Mouse (Mus musculus): ENCODE results near the gene Ldlrad1.

Gene Ldlrad1

DNA sequence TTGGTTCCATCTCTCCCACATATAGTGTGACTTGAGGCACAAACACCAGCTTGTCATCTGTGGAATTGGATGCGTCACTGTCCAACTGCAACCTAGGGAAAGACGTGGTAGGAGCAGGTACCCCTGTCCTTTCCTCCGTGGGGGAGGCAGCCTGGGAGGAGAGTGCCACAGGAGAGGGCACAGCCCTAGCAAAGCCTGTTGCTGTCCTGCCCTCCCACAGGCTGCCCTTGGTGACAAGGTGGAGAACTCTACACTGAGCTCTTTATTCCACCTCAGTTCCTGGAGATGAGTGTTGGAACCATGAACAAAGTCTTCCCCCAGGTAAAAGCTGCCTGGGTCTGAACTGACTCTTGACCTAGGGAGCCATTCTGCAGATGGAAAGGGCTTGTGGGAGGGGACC is at the start of gene Ldlrad1:
Gene Ldlrad1, plus strand, starts transcription at position 301 of the 400 bp plus-strand sequence.
- DNase-seq: no peak

DNA sequence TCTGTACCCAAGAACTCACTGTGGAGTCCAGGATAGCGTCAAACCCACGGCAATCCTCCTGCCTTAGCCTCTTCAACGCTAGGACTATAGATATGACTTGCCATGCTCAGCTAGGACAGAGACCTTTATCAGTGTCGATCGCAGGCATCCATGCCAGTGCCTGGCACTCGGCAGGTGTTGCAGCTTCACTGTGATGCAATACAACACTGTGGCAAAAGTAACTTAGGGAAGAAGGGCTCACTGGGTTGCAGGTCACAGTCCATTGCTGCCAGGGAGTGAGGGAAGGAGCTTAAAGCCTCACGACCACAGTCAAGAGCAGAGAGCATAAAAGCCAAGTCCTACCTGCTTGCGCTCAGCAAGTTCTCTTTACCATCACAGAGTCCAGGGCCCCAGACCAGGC is 48.8 kb upstream of the Ldlrad1 start:
- no peak for DNase-seq

DNA sequence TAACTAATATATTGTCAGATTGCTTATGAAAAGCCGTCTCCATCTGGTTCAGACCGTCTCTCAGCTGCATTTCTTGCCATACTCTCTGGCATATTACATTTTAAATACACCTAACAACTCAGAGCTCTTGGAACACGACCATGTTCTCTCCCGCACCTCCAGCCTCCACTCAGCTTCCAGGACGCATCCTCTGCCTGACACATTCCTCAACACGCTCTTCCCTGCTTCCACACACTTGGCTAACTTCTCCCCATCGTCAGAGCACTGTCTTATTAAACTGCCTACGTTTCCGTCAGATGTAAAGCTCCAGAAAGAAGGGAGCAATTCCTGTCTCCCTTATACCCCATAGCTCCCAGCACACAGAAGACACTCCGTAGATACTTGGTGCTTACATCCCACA is 45.6 kb upstream of the Ldlrad1 start:
- no peak for DNase-seq

DNA sequence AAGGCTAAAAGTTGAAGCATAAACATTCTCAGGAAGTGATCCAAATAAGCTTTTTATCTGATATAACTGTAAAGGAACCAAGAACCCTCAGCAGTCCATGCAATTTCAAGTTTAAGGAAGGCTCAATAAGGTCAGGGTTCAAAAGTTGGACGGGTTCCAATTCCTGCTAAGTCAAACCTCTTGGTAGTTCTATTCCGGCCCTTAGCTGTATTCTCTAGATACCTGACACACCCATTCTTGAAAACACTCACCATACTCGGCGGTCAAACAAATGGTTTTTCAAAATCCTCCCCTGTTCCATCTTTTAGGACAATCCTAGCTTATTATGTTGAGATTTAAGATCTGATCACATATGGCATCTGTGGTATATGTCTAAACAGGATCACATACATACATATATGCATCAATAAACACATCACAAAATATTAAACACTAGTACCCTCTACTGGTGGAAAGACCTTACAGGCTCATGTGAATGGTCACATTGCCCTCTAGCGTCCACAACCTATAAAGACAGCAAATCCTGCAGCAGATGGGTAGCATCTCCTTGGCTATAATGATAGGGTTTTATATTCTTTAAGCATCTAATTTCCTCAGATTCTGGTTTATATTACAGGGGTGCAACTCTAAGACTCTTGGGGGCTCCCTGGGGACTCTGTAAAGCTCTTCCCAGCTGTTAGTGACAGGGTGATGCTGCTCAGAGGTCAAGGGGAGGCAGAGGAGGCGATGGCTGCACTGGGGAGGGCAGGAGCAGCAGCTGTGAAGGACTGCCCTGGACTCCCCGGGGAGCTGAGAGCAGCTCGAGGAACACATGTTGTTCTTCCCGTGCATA is 45.0 kb upstream of the Ldlrad1 start:
- peak; percentile 81 for DNase-seq

DNA sequence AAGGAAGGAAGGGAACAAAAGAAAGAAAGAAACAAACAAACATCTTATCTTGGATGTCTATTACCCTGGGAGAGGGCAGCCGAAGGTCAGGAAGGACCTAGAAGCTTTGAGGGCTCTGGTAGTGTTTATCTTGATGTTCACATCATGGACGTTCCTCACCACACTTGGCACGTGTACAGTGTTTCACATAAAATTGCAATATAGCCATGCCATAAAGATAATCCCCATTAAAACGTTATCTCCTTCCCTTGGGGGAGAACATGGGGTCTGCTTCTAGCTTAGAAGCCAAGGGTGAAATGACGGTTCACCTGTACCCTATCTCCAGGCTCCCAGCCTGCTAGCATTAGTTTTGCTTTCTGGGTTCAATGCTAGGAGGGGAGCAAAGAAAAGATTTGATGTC is 42.3 kb upstream of the Ldlrad1 start:
- no peak for DNase-seq

DNA sequence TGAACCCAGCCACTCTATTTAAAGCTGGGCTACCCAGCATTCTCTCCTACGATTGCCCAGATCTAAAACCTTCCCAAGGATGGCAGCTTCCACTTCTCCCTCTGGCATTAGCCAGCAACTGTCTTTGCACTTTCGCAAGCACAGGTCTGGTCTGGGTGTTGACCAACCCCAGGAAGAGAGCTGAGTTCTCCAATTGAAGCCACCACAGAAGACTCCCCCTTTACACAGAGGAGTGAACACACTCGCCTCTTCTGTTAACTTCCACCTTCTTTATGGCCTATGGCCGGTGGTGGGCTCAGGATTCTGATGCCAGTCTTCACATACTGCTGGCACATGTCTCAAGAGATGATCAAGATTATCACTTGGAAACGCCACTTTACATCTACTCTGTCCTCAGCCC is 41.2 kb upstream of the Ldlrad1 start:
- DNase-seq: no peak

DNA sequence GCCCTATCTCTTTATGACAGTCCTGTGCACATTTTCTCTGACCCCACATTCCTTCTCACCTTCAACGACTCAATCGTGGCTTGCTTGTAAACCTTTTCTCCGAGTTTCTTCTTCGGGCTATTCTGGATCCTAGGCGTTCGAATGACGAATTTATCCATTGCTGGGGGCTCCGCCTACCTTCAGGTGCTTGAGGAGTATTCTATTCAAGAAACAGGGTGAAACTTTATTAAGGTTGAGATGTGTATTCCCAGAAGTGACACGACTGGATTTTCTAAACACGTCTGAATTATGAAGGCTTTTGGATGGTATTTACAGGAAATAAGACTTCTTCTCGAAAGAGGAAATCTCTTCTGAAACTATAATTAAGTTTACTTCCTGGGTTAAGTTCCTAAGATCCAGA is 31.5 kb upstream of the Ldlrad1 start:
- no peak for DNase-seq

DNA sequence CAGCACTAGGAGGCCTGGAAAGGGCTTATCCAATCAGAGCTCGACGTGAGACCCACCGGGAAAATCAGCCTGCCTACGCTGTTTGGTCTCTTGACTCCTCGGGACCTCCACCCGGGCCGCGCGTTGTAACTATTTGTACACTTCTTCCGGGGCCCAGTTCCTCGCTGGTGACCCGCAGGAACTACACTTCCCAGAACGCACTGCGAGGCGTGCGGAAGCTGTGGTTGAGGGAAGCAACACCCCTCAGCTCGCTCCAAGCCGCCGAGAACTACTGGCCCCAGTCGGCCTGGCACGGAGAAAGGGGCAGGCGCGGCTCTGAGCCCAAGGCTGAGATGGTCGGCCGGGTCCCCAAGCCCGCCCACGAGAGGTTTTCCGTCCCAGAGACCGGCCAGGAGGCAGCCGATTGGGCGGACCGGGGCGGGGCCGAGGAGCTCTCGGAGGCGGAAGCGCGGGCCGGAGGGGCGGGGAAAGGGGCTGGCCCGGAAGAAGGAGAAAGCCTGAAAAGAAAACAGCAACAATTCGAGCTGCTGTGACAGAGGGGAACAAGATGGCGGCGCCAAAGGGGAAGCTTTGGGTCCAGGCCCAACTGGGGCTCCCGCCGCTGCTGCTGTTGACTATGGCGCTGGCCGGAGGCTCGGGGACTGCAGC is 30.7 kb upstream of the Ldlrad1 start, which contains the start of gene Tmem59:
Gene Tmem59, plus strand, starts transcription at position 218 of the 648 bp plus-strand sequence.
- DNase-seq: peak; percentile 96

DNA sequence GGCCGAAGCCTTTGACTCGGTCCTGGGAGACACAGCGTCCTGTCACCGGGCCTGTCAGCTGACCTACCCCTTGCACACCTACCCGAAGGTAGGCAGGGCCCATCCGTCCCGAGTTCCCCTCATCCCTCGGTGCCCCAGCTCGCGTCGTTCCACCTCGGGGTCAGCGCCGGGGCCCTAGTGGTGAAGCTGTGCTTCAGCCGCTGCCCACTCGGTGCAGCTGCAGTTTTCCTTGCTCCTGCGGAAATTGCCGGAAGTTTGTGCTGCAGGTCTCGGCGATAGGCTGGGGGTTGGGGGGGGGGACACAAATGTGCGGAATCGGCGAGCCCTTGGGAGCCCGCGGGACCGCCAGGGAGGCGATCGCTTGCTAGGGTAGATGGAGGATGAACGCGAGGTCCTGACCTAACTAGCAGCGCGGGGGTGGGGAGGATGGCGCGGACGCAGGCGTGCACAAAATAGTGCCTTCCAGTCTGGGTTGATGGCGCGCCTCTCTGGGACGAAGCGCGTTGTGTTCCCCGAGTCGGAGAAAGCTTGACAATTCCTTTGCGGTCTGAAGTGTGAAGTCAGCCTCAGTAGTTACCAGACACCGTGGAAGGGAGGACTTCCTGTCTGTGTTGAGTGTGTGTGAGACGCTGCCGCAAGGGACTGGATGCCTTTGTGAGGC is 30.0 kb upstream of the Ldlrad1 start, which contains the start of gene Tceanc2:
Gene Tceanc2, minus strand, starts transcription at position 287 of the 661 bp plus-strand sequence.
- peak; percentile 69 for DNase-seq

DNA sequence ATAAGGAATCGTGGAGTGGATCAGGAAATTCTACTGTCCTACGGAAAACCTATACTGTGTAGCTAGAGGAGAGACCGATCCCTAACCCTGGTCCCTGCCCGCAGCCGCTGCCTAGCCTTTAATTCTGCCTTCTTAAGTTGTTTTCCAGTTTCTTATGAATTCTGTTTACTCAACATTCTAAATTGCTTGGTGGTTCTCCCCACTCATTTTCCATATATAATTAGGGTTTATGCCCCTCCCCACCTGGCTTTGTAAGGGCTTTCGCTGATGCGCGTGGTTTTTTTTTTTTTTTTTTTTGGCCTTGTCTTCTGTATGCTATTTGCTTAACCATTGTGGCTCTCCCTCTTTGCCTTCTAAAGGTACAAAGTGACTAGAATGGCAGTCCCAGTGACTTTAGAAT is 29.4 kb upstream of the Ldlrad1 start:
- DNase-seq: peak; percentile 10

DNA sequence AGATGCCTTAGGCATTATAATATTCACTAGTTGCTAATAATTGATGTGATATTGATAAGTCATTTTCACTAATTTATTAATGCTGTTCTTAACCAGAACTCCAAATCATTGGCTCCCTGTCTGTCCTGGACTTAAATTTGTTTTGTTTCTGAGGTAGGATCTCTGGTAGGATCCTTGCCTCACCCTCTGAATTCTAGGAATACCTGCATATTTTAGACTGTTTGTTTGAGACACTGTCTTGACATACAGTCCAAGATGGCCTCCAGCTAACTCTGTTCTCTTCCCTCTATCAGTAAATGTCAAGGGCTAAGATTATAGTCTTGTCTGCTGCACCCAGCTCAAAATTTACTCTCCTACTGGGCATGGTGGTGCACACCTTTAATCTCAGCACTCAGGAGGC is 28.2 kb upstream of the Ldlrad1 start:
- no peak for DNase-seq

DNA sequence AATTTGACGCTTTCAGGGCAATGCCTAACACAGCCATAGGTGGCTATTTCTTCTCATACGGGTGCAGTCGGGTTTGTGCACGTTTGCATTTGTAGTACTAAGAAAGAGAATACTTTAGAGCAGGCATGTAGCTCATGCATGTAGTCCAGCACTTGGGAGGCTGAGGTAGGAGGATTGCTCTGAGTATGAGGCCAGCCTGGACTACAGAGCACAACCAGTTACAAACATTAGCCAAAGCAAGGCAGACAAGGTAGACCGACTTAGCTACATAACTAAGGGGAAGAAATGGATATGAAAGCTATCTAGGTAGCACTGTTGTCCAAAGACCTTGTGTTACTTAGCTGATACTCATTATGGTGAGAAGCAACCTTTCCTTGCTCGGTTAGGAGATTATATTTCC is 27.1 kb upstream of the Ldlrad1 start:
- no peak for DNase-seq

DNA sequence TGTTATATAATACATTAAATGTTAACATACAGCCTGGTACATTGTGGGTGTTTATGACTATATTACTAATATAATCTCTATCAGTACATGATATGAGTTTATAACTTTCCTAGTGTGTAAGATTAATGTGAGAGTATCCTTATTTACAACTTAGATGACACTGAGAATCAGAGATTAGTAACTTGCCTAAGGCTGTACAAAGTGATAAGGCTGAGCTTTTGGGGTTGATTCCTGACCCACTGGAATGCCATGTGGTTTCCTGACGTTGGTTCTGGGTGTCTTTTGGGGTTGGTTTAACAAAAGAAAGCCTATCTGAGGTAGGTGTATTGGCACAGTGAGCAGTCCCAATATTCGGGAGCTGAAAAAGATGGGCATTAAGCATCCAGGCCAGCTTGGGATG is 26.2 kb upstream of the Ldlrad1 start:
- DNase-seq: no peak

DNA sequence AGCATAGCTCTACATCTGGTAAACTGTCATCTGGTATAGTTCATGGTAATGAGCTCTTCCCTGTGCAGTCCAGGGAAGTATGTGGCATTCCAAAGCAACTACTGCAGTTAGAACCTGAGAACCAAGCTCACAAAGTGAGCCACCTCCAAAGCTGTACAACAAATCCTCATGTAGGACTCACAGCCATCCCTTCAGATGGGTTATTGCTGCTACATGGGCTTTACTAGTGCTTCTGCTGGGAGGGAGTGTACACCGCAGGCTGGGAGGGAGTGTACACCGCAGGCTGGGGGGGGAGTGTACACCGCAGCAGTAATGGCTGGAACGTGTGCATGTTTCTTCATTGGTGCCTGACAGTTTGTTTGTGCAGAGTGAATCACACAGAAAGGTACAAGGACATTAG is 25.8 kb upstream of the Ldlrad1 start:
- no peak for DNase-seq

DNA sequence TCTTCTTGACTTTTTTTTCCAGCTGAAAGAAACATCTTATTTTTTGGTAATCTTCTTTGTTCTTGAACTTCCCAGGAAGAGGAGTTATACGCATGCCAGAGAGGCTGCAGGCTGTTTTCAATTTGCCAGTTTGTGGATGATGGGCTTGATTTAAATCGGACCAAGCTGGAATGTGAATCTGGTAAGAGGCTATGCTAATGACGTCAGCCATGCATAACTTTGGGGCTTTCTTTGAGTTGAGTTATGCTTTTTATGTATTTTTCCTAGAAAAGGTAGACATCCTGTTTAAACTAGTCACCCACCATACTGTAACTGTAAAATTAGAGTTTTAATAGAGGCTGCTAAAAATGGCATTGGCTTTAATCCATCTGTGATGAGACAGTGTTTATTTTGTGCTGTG is 23.3 kb upstream of the Ldlrad1 start:
- DNase-seq: peak; percentile 49

DNA sequence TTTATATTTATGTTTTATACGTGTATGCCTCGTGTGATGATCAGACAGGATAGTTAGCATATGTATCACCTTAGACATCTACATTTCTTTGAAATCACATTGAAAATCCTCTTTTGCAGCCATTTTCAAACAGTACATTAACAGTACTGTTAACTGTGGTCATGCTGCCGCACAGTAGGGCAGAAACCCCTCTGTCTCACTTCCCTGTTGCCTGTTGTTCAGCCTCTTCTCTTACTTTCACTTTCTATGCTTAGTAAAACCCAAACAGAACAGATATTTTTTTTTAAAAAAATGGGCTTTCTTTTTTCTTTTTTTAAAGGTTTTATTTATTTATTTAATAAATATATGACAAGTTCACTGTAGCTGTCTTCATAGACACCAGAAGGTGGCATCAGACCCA is 15.1 kb upstream of the Ldlrad1 start:
- no peak for DNase-seq

DNA sequence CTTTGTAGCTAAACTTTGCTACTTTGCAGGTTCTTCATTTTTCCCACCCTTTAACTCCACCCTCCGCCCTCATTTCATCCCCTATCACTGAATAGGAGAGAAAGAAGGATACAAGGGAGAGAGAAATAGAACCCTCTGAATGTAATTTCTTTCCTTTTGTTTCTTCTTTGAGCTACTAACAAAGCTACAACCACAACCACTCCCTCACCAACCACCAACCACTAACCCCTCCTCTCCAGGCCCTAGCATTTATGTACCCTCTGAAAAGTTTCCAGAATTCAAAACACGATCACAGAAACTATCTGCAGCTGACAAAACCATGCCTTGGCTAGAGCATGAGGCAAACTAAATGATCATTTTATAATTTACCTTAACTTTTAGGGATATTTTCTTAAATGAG is 12.5 kb upstream of the Ldlrad1 start:
- no peak for DNase-seq

DNA sequence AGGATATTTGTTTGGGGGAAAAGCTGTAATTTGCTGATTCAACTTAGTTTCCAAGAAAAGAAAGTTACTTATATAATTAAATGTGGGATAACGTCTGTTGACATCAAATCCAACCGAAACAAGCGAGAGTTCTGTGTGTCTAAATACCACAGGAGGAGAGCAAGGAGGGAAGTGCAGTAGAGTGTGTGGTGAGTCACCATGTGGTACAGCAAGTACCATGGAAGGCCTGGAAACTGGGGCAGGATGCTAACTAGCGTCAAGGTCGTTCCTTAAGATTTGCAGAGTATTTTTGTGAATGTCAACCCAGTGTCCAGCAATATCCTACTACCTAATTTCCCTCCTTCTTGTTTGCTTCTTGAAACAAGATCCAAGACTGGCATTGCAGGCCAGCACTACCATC is 10.9 kb upstream of the Ldlrad1 start:
- DNase-seq: no peak

DNA sequence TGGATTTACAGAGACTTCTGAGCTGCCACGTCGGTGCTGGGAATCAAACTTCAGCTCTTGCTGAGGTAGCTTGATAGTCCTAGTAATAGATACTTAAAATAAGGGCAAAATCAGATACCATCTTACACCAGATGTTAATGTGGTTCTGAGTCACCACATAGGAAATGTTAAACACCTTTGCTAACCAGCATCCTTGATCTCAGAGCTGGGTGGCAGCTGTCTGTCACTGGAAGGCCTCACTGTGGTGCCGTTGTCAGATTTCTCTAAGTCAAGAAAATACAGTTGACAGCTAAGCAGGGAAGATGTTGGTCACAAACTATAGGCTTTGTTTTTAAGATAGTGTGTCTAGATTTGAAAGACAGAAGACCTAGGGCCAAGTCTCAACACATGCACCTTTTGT is 7.2 kb upstream of the Ldlrad1 start:
- DNase-seq: no peak

DNA sequence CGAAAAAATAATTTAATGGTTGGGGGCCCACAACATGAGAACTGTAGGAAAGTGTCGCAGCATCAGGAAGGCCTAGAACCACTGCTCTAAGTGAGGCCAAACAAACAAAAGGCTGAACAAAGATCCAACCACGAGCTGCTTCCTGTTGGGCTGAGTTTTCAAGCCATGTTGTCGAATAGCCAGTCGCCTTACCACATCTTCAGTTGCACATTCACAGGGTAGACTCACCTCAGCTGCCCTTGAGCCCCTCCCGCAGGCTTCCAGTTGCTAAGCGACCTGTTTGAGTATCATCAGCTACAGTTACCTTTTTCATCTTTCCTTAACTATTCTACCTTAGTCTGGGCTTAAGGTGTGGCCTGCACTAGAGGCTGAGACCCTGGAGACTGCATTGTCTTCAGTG is 6.0 kb upstream of the Ldlrad1 start:
- no peak for DNase-seq

DNA sequence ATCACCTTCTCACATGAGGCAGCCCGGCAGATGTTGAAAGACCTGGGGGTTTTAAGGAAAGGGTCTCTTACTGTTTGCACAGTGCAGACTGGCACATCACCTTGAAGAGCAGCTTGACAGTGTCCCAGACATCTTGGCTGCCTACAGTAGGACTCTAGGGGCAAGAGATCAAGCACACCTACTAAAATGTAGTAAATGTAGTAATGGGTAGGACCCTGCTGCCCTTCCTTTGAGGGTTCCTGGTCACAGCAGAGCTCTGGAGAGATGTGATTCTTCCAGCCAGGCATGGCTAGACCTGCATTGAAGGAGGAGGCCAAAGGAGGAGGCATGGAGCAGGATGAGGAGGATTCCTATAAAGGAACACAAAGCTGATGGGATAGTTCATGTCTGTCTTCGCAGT is 2.0 kb upstream of the Ldlrad1 start:
- DNase-seq: no peak

DNA sequence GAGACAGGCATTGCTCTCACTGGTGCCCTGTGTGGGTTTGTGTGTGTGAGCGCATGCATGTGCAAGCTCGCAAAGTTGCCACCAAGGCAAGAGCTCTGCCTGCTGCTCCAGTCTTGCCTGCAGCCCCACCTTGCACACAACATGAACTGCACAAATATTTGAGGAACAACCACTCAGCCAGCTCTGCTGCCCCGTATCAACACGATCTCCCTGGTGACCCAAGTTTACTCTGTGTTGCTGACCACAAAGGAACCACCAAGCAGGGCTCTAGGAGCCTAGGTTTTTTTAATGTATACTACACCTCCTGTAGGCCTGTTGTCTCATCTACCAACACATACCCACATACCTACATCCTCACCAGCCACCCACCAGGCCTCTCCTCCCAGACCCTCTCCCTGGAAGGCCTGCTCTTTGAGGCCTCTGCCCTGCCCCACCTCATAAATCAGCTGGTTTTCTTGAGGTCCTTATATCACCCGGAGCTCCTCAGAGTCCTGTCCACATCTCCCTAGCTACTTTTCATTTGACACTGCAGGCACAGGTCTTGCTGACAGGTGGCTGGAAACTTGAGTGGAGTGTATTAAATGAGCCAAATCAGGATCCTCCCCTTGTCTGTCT is 1.6 kb downstream of the Ldlrad1 start:
- DNase-seq: no peak

DNA sequence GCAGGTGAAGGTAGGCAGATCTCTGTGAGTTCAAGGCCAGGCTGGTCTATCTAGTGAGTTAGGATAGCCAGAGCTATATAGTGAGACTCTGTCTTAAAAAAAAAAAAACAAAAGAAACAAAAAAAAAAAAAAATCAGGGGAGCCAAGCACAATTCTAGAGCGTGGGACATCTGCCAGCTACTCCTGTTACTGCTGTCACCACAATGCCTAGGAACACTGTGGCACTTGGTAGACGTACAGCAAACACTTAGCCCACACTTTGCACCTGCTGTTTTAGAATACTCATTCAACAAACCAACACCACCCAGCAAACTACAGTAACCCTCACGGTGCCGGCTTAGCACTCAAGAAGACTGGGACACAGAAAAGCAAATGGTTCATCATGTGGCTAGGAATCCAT is 2.5 kb downstream of the Ldlrad1 start:
- DNase-seq: no peak

DNA sequence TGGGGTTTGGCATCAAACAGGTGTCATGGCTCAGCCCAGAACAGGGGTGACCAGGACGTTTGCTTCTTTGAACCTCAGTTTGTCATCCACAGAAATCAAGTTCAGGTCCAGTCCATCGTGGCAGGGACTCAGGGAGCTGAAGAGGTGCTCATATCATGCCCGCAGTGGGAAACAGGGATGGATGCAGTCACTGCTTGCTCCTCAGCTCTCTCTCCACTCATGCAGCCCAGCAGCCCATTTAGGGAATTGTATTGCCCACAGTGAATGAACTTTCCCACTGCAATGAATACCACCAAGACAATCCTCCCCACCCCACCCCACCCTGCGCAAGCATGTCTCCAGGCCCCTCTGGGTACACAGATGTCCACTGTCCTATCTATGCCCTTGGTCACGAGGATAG is 3.0 kb downstream of the Ldlrad1 start:
- no peak for DNase-seq

Data from embryo, embryonic 11 days (tissue).